Mouse (Mus musculus) midbrain, embryonic 11.5 days (tissue): ENCODE measurements around the gene Peak1. TPM values are rescaled to one million over a fixed set of nuclear protein-coding genes. Genes with fewer than 3 reads are reported as not detected.

Source experiments
- ATAC-seq: fragments of 200-750 bp; cut with Nextera tagmentation; 2 replicates; pipeline ENCODE4 v1.8.0; 2017; ENCODE audit warnings: moderate TSS enrichment, moderate library complexity; ENCODE audit not compliant: low FRiP score
- DNase-seq: peaks from one replicate; pipeline ENCODE4 v3.0.0; 2015; ENCODE audit warnings: low spot score; ENCODE audit errors: missing footprints
- H3K27ac ChIP-seq: fragments of 300-500 bp; sonication (generic); 2 replicates; pipeline ENCODE4 v1.5.1; 2014; ENCODE audit warnings: low read depth, low read length
- H3K27me3 ChIP-seq: fragments of 300-500 bp; sonication (generic); 2 replicates; pipeline ENCODE4 v1.6.1; 2014; ENCODE audit warnings: mild to moderate bottlenecking, low read length, moderate library complexity, mixed read lengths; ENCODE audit not compliant: control insufficient read depth, insufficient read depth
- H3K36me3 ChIP-seq: fragments of 300-500 bp; sonication (generic); 2 replicates; pipeline ENCODE4 v1.6.1; 2014; ENCODE audit warnings: mild to moderate bottlenecking, low read length, moderate library complexity, mixed read lengths; ENCODE audit not compliant: control insufficient read depth, insufficient read depth
- H3K4me1 ChIP-seq: fragments of 300-500 bp; sonication (generic); 2 replicates; pipeline ENCODE4 v1.6.1; 2014; ENCODE audit warnings: low read length; ENCODE audit not compliant: control insufficient read depth, insufficient read depth
- H3K4me2 ChIP-seq: fragments of 300-500 bp; sonication (generic); 2 replicates; pipeline ENCODE4 v1.6.1; 2014; ENCODE audit warnings: mild to moderate bottlenecking, moderate library complexity
- H3K4me3 ChIP-seq: fragments of 300-500 bp; sonication (generic); 2 replicates; pipeline ENCODE4 v1.5.1; 2014; ENCODE audit warnings: low read depth, low read length
- H3K9ac ChIP-seq: fragments of 300-500 bp; sonication (generic); 2 replicates; pipeline ENCODE4 v1.6.1; 2014; ENCODE audit warnings: low read length
- H3K9me3 ChIP-seq: fragments of 300-500 bp; sonication (generic); 2 replicates; pipeline ENCODE4 v1.6.1; 2016; ENCODE audit warnings: low read length; ENCODE audit not compliant: control insufficient read depth
- WGBS: fragments of 180-500 bp; shearing (Covaris S2); extraction: QIAGEN DNeasy Blood & Tissue Kit; methylation state at CpG from one replicate; pipeline ENCODE4 v1.1.7; 2014; 5-methylcytosine and 5-hydroxymethylcytosine counted together
- polyA plus RNA-seq: library from polyadenylated mRNA; unstranded; fragments of >200 nt; fragmentation: Nextera tagmentation; extraction: Ambion mirVana; gene quantifications from 2 replicates; pipeline ENCODE4 v1.2.1, GENCODE M21; 2014

Peak1 gene
- polyA plus RNA-seq, 1 experiment from 2014 or later, result 4.4 TPM

GRCm38 (mm10) chr9:56304526-56304925, 113.3 kb downstream of the Peak1 start:
- Histone ChIP-seq H3K4me1 (peaks cover 4% of the 10 kb centered on the region; the same call in 1 of the 2 replicates), H3K4me2 (no peak overlapping the region), H3K4me3 (no peak overlapping the region), H3K36me3 (no peaks in the 10 kb centered on the region), H3K27ac (no peak overlapping the region), H3K9ac (no peak overlapping the region), H3K9me3 (no peaks in the 10 kb centered on the region), H3K27me3 (no peaks in the 10 kb centered on the region)
- no peak for ATAC-seq
- WGBS, result 75% methylated on average over 2 of the region's 2 CpGs
- DNase-seq, result no peak

GRCm38 (mm10) chr9:56302921-56303465, 114.9 kb downstream of the Peak1 start:
- H3K4me1 ChIP-seq, result peaks cover 4% of the 10 kb centered on the region; the same call in 1 of the 2 replicates
- no peak overlapping the region for H3K4me3 ChIP-seq
- DNase-seq (peak; percentile 87), ATAC-seq (no peak)
- WGBS, result 20% methylated on average over 3 of the region's 3 CpGs
- peak overlapping the region; percentile 40; the same call in 1 of the 2 replicates for H3K27ac ChIP-seq
- H3K9ac ChIP-seq, result no peak overlapping the region
- H3K36me3 ChIP-seq, result no peaks in the 10 kb centered on the region
- H3K4me2 ChIP-seq, result no peak overlapping the region
- no peaks in the 10 kb centered on the region for H3K9me3 ChIP-seq
- no peaks in the 10 kb centered on the region for H3K27me3 ChIP-seq

- H3K27me3 ChIP-seq, result no peaks in the 10 kb centered on the region
- no peak overlapping the region for H3K9ac ChIP-seq
- DNase-seq (no peak), ATAC-seq (no peak)
- H3K4me1 ChIP-seq, result no peaks in the 10 kb centered on the region
- H3K4me3 ChIP-seq, result no peak overlapping the region
- H3K4me2 ChIP-seq, result no peak overlapping the region
- no peaks in the 10 kb centered on the region for H3K36me3 ChIP-seq
- 86% methylated on average over 2 of the region's 2 CpGs for WGBS
- H3K9me3 ChIP-seq, result no peaks in the 10 kb centered on the region
- no peak overlapping the region for H3K27ac ChIP-seq
Observed at GRCm38 (mm10) chr9:56290019-56290418, 127.8 kb downstream of the Peak1 start.

GRCm38 (mm10) chr9:56282481-56282880, 135.4 kb downstream of the Peak1 start:
- Histone ChIP-seq H3K36me3 (no peaks in the 10 kb centered on the region), H3K27ac (no peak overlapping the region), H3K4me3 (no peak overlapping the region), H3K9ac (no peak overlapping the region), H3K4me2 (no peak overlapping the region), H3K27me3 (no peaks in the 10 kb centered on the region), H3K4me1 (no peaks in the 10 kb centered on the region), H3K9me3 (no peaks in the 10 kb centered on the region)
- DNase-seq (no peak), ATAC-seq (no peak)
- 85% methylated on average over 5 of the region's 5 CpGs for WGBS

GRCm38 (mm10) chr9:56273576-56273975, 144.3 kb downstream of the Peak1 start:
- Histone ChIP-seq H3K4me3 (no peak overlapping the region), H3K9me3 (no peaks in the 10 kb centered on the region), H3K27ac (no peak overlapping the region), H3K4me1 (no peaks in the 10 kb centered on the region), H3K27me3 (no peaks in the 10 kb centered on the region), H3K36me3 (no peaks in the 10 kb centered on the region), H3K4me2 (no peak overlapping the region), H3K9ac (no peak overlapping the region)
- DNase-seq, result no peak
- no peak for ATAC-seq
- 91% methylated on average over 3 of the region's 3 CpGs for WGBS

- DNase-seq, result no peak
- WGBS, result 91% methylated on average over 2 of the region's 2 CpGs
- no peak overlapping the region for H3K27ac ChIP-seq
Observed at GRCm38 (mm10) chr9:56272247-56272598, 145.6 kb downstream of the Peak1 start.

GRCm38 (mm10) chr9:56271326-56272246, 146.3 kb downstream of the Peak1 start:
- H3K4me2 ChIP-seq, result no peak overlapping the region
- no peaks in the 10 kb centered on the region for H3K36me3 ChIP-seq
- DNase-seq (no peak), ATAC-seq (no peak)
- 89% methylated on average over 21 of the region's 21 CpGs for WGBS
- no peak overlapping the region for H3K9ac ChIP-seq
- no peaks in the 10 kb centered on the region for H3K9me3 ChIP-seq
- H3K4me3 ChIP-seq, result no peak overlapping the region
- H3K4me1 ChIP-seq, result no peaks in the 10 kb centered on the region
- no peak overlapping the region for H3K27ac ChIP-seq
- no peaks in the 10 kb centered on the region for H3K27me3 ChIP-seq

More at GRCm38 (mm10) chr9:56272247-56272598, 145.6 kb downstream of the Peak1 start:
- Histone ChIP-seq H3K4me3 (no peak overlapping the region), H3K9ac (no peak overlapping the region), H3K4me2 (no peak overlapping the region), H3K4me1 (no peaks in the 10 kb centered on the region), H3K36me3 (no peaks in the 10 kb centered on the region), H3K27me3 (no peaks in the 10 kb centered on the region), H3K9me3 (no peaks in the 10 kb centered on the region)
- no peak for ATAC-seq

GRCm38 (mm10) chr9:56269101-56269500, 148.8 kb downstream of the Peak1 start:
- H3K36me3 ChIP-seq, result no peaks in the 10 kb centered on the region
- no peaks in the 10 kb centered on the region for H3K9me3 ChIP-seq
- WGBS, result 88% methylated on average over 3 of the region's 3 CpGs
- H3K27ac ChIP-seq, result no peak overlapping the region
- H3K4me2 ChIP-seq, result no peak overlapping the region
- DNase-seq (no peak), ATAC-seq (no peak)
- H3K4me3 ChIP-seq, result no peak overlapping the region
- H3K4me1 ChIP-seq, result no peaks in the 10 kb centered on the region
- H3K27me3 ChIP-seq, result no peaks in the 10 kb centered on the region
- H3K9ac ChIP-seq, result no peak overlapping the region

GRCm38 (mm10) chr9:56266200-56266815, 151.6 kb downstream of the Peak1 start:
- ATAC-seq, result no peak
- Histone ChIP-seq H3K9ac (no peak overlapping the region), H3K27me3 (no peaks in the 10 kb centered on the region), H3K9me3 (no peaks in the 10 kb centered on the region), H3K4me1 (no peaks in the 10 kb centered on the region), H3K27ac (no peak overlapping the region), H3K4me2 (no peak overlapping the region), H3K4me3 (no peak overlapping the region), H3K36me3 (no peaks in the 10 kb centered on the region)
- WGBS, result 87% methylated on average over 7 of the region's 7 CpGs
- no peak for DNase-seq
